Mouse (Mus musculus) cerebellum, postnatal 25 days (tissue): Measurements from ENCODE around the gene Tbc1d7.

Experiments used
- DNase-seq, 2 experiments: peaks; one replicate each; pipeline ENCODE4 v3.0.0; 2021; ENCODE audit warnings: mixed read lengths in 2 of 2

Gene Tbc1d7

DNA sequence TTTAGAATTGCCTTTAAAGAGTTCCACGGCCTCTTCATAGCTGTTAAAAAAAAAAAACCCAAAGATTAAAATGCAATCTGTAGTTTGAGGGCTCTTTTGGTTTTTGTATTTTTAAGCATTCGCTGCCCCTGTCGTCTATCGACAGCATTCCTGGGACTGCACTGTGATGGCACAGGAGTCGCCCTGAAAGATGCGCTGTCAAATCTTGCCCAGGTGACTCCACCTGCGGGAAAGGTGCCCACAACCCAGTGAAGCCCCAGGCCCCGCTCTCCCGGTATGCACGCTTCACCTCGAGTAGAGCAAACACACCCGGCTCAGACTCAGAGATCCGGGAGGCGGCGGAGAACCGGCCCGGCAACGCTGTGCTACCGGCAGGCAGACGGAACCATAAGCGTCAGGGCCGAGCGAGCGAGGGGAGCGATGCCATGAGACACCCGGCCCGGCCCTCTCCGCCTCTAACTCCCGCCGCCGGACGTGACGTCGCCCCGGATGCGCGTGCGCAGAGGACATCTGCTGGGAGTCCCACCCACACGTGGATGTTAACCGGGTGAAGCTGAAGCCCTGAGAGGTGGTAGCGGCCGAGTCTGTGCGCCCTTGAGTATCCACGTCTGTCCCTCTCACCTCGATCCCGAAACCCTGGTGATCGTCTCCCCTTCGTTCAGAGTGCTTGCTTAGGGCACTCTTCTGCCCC, at the start of gene Tbc1d7:
Gene Tbc1d7 (minus strand): TSS at position 482 of the 691 bp plus-strand sequence.
- DNase-seq, result peak; percentile 99

DNA sequence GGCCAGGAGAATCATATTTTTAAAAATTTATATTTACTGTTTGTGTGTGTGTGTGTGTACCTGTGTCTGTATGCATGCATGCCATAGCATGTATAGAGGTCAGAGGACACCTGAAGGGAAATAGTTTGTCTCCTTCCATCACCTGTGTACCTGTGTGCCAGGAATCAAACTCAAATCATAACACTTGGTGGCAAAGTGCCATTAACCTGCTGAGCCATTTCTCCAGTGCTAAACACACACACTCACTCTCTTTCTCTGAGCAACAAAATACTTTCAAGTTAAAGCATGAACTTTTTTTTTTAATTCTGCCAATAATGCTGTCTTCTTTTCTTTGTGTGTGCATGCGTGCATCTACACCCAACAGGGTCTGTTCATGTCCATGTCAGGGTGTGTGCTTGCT, 49.3 kb upstream of the Tbc1d7 start:
- DNase-seq, result peak in 1 of 2 experiments; percentile 61

- peak in 1 of 2 experiments; percentile 48 for DNase-seq
These were observed 47.5 kb upstream of the Tbc1d7 start for GRCm38 (mm10) chr13:43218764-43219163.

- DNase-seq, result no peak
These were observed 47.0 kb upstream of the Tbc1d7 start for GRCm38 (mm10) chr13:43218284-43218683.

- DNase-seq, result no peak
These were observed 46.4 kb upstream of the Tbc1d7 start for GRCm38 (mm10) chr13:43217686-43218085.

DNA sequence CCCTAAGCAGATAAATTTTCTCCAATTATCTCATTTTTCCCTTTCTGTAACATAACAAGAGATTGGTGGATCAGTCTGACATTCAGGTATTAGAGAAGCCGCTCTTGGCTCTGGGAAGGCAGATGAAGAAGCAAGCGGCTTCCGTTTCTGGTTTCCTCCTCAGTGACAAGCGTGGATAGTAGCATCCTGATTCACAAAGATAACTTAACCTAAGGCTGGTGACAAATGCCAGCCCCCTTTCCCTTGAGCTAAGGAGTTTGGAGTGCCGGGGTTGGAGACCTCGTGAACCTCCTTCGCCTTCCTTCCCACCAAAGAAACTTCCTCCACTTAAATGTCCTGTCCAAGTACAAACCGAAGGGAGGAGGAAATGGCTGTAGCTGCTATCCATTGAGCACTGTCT, 45.8 kb upstream of the Tbc1d7 start:
- DNase-seq, result no peak

DNA sequence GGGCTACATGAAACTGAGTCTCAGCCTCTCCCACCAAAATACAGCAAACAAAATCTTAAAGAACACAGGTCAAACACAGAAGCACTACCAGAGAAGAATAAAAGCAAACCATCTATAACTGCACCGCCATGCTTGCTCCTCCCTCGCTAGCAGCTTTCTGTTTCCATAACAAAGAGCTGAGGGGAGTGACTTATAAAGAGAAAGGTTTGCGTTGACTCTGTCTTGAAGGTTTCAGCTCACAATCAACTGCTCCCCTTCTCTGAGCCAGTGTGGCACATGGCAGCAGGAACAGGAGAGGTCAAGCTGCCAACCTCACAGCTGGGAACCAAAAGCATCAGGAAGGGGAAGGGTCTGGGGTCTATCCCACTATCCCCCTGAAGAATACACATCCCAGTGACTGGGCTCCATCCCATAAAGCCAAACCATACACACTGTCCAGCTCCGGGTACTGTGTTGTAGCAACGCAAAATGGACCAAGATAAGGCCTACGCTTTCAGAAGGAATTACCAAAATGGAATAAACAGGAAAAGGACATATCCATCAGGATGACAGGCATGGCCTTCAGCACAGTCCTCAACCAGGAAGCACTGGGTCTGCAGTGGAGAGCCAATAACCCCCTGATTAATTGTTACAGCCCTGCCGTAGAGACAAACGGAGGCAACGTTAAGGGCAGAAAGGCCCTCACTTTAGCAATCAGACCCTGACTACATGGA, 44.8 kb upstream of the Tbc1d7 start:
- no peak for DNase-seq

DNA sequence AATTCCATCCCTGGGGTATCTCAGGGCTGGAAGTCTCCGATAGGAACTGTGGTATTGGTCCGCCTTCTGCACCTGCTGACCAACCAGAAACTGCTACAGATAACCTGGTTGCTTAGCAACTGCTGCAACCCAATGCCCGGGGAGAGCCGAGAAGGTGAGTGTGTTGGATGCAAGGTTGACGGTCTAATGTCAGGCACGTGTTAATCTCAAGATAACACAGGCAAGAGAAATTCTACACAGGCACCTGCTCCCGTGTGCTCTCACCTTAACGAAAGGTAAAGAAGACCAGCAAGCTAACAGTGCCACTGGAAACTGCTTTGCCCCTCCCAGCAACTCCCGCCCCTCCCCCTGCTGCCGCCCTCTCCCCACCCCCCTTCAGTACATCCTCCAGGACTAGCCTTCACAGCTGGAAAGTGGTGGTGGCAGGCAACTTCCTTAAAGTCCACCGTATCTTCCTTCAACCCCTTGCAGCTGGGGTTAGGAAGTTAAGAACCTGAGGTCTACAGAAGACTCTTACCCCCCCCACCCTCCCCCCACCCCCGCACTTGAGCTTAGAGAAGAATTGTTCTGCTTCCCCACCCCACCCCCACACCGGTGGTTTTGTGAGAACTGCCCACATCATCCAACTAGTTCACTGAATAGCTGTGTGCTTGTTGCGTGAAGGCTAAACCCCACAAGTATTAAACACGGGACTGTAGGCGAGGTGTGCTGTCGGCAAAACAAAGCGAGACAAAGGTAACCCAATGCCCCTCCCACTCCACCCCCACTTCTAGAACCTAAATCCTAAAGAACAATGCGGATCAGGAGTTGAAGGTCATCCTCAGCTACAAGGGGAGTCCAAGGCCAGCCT, 44.1 kb upstream of the Tbc1d7 start:
- DNase-seq, result peak in 1 of 2 experiments; percentile 21

GRCm38 (mm10) chr13:43212338-43212737, 41.0 kb upstream of the Tbc1d7 start:
- DNase-seq, result peak in 1 of 2 experiments; percentile 45

GRCm38 (mm10) chr13:43210956-43211355, 39.7 kb upstream of the Tbc1d7 start:
- DNase-seq, result no peak

DNA sequence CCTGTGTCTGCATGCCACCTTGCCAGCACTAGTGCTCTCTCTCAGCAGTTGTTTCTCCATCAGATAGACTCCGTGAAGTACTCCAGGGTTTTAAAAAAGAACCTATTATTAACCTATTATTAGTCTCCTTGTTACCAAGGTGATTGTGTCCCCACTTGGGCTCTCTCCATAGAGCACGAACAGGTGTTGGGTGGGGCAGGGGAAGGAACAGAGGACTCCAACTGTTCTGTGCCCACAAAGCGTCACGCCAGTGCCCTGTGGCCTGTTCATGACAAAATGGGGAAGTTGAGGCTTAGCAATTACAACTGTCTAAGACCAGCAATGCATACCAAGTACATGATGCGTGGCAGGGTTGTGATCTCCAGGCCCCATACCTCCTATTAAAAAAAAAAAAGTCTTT, 38.3 kb upstream of the Tbc1d7 start:
- DNase-seq, result no peak

DNA sequence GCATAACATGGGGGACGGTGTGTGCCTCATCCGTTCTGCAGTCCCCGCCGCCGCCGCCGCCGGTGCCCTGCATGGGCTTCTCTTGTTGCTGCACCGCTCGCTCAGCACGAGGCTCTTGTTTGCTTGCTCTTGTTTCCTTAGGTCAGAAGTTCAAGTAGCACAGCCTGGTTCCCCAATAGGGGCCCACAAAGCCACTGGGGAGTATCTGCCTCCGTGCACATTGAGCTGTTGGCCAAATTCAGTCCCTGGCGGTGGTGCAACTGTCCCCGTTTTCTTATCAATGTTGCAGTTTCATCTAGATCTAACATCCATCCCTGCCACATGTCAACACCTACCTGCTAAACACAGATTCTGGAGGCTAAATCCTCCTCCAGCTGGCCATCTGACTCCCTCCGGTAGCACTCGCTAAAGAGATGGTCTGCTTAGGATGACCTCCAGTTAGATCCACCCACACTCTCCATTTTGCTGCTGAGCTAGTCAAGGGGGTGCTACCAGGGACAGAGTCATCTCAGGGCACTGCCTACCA, 37.7 kb upstream of the Tbc1d7 start:
- DNase-seq, result peak in 1 of 2 experiments; percentile 25

- peak in 1 of 2 experiments; percentile 41 for DNase-seq
These were observed 34.9 kb upstream of the Tbc1d7 start for GRCm38 (mm10) chr13:43206118-43206683.

- peak; percentile 62 to 74 for DNase-seq
These were observed 32.3 kb upstream of the Tbc1d7 start for GRCm38 (mm10) chr13:43203641-43204040.

GRCm38 (mm10) chr13:43203234-43203633, 31.9 kb upstream of the Tbc1d7 start:
- DNase-seq, result peak in 1 of 2 experiments; percentile 52

GRCm38 (mm10) chr13:43202351-43202750, 31.1 kb upstream of the Tbc1d7 start:
- DNase-seq, result no peak

GRCm38 (mm10) chr13:43201033-43201432, 29.7 kb upstream of the Tbc1d7 start:
- peak; percentile 65 to 83 for DNase-seq

GRCm38 (mm10) chr13:43200473-43200872, 29.2 kb upstream of the Tbc1d7 start:
- DNase-seq, result peak in 1 of 2 experiments; percentile 52

- peak; percentile 67 to 79 for DNase-seq
These were observed 28.4 kb upstream of the Tbc1d7 start for GRCm38 (mm10) chr13:43199749-43200148.

GRCm38 (mm10) chr13:43199282-43199681, 28.0 kb upstream of the Tbc1d7 start:
- no peak for DNase-seq

DNA sequence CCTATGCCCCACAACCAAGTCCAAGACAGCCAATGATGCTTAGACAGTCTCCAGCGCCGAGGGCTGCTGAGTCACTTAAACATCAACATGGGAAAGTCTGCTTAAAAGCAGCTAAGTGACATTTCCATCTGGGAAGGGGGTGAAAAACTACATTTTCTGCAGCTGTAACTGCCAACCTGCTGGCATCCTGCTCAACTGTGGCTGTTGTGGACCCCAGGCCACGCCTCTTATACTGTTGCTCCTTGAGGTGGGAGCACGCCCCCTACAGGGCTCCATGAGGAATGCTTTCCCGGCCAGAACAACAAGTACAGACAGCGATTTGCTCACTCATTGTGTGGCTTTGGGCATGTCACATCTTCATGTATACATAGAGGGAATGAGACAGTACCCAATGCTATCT, 25.9 kb upstream of the Tbc1d7 start:
- DNase-seq, result no peak

DNA sequence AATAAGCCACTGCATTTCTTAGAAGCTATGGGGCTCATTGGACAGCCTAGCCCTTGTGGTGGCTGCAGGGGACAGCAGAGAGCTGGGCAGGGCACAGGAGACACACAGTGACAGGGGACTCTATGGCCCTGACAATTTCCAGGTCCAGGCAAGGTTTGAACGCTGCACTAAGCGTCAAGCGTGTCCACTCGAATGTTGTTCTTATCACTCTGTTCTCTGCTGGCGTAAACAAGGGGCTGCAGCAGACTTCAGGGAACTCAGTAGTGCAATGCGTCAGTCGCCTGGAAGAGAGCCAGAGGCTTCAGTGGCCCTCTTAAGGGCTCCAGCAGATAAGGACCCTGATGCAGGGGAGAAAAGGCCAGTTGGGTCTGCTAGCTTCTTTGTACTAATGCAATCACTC, 24.7 kb upstream of the Tbc1d7 start:
- DNase-seq, result peak in 1 of 2 experiments; percentile 55

- DNase-seq, result peak; percentile 58 to 79
These were observed 22.6 kb upstream of the Tbc1d7 start for GRCm38 (mm10) chr13:43193932-43194331.
